Mouse (Mus musculus) CD8-positive naive resting alpha-beta T cell, adult 2 months (primary cell): ENCODE results near the gene Gphb5.

Experiments
- DNase-seq, 2 experiments: peaks; one replicate each; pipeline ENCODE4 v3.0.0; 2022; ENCODE audit warnings: low read depth in 2 of 2, low spot score in 2 of 2

The Gphb5 gene

DNA sequence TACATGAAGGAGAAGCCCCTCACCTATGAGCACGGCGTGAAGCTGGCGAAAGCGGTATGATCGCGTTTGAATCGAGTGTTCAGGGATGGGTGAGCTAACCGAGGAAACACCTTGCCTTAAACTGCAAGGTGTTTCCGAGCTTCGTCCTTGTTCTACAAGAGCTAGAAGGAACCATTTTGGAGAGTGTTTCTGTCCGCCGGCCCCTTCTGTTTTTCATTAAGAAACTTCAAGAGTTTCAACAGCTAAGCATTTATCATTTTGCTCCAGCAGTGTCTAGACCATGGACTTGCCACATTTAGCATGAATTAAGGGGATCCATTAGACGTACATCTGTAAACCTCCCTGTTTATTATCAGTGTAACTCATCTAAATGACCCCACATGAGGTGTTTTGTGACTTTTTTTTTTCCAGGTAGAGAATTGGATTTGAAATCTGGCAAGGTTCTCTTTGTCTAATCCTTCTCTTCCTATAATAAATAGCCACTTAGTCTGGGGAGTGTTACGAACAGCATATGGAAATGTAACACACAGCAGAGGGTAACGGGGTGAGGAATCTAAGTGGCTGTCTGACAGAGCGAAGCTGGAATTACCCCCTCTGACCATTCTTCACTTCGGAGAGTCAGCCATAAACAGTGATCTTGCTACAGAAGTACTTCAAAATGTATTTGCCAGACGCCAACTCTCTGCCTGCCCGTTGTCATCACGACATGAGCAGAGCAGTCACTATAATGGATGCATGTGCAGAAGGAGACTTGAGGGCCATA, 22.4 kb downstream of the Gphb5 start:
- no peak for DNase-seq

DNA sequence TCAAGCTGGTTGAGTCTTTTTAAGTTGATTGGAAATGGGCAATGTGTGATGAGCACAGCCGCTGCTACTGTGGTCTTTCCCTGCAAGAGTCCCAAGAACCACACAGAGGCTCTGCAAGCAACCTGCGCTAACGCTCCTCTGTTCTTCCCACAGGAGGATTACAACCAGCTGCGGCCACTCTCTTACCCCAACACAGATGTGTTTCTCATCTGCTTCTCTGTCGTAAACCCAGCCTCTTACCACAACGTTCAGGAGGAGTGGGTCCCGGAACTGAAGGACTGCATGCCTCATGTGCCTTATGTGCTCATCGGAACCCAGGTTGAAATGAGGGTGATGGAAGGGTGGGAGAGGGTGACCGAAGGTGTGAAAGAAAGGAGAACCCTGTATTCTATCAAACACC, 25.1 kb downstream of the Gphb5 start:
- no peak for DNase-seq

DNA sequence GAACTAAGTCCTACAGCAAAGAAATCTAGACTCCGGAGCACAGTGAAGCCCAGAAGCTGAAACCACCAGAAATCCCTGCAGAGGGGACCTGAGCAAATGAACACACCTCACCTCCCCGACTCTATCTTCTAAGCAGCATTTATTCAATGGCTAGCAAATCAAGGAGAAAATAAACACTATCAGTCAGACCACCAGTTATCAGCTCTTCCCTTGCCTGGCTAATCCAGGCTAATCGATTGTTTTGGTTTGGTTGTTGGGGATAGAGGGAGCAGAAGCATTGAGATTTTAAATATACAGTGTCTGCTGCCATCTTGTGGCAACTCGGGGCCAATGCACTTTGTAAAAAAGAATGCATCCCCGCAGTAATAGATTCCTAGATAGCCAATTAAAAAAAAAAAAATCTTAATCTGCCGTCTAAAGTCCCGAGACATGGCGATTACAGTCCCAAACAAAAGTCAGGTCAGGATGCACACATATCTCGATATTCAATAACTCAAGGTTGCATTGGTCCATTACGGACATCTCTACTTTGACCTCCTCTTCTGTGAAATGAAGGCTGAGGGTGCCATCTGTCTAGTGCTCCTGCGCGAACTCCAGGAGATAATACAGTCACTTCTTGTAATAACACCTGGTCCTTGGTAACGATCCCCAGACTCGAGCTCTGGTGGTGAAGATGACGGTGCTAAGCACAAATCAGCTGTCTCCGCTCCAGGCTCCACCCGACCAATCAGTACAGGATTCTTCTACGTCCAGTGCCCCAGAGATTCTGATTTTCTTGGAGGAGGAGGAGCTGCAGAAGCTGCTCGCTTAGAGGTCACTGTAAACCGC, 27.1 kb downstream of the Gphb5 start:
- DNase-seq: peak in 1 of 2 experiments; percentile 3

DNA sequence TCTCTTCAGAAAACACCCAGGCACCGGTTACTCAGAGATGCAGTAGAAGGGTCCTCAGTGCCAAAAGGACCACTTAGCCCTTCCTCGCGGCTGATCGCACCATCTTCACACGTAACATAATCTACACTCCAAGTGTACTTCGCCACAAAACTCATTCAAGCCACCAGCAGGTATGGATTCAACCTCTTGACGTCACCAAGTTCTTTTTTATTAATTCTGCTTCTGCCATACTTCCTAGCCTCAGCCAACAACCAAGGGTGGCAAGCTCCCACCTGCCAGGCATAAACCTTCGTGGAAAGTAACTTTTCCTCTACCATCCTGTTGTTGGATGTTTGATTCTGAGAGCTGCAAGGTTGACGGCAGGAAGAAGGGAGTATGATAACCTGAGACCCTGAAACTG, 28.1 kb downstream of the Gphb5 start:
- DNase-seq: no peak

DNA sequence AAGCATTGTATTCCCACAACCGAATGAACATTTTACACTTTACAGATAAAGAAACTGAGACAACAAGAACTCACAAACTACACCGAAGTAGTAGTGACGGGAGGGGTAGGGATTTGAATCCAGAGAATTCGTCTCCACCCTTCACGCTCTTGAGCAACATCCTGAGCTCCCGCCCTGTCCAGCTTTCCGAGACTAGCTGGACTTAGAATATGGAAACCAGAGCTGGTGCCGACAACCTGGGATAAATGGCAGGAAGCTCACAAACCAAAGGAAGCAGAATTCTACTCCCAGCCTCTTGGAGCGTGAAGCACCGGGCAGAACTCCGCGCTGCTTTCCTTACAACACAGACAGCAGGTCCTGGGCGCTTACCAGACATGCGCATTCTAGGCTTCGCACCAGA, 28.7 kb downstream of the Gphb5 start:
- DNase-seq: no peak

DNA sequence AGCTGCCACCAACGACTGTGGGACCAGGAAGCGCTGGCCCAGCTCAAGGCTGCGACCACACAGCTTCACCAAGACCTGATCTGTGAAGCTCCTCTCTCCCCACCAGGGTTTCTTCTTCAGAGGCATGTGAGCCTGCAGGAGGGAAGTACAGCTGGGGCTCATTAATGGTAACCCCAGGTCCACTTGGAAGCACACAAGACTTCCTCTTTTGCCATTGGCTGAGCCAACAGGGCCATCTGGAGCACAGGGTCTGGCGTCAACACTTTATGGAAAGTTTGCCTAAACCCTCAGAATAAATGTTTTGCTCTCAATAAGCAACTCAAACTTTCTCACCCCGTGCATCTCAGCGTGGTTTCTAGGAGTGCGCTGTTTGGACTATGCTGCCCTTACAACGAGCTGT, 29.4 kb downstream of the Gphb5 start:
- DNase-seq: no peak

DNA sequence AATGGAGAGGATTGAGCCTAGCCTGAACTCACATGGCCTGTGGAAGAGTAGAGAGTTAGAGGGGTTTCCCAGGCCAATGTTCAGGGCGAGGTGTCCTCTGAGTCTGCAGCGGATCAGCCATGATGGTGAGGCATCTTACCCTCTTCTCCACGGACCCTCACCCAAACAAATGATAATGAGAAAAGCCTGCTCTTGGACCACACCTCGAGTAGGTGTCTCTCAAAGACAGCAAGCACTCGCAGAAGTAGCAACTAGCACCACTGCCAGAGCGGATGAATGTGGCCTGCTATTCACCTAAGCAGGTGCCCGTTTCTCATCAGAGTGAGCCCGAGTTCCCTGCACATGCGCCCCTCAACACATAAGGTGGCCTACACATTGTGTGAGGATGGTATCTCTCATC, 29.9 kb downstream of the Gphb5 start:
- no peak for DNase-seq

DNA sequence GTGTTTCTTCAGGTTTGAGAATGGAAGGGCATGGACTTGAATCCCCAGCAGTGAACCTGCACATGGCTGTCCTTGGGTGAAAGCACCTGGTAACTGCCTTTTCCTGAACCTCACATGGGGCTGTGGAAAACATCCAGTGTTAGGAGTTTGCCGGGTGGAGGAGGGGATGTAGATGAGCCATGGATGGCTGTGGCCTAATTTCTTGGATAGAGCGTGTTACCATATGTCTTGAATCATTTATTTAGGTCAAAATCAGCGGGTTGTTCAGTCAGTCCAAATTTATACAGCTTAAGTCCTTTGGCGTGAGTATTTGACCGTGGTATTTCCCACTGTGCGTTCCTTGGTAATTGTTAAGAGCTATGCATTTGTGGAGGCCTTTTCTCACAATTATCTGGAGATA, 40.5 kb downstream of the Gphb5 start:
- DNase-seq: no peak

DNA sequence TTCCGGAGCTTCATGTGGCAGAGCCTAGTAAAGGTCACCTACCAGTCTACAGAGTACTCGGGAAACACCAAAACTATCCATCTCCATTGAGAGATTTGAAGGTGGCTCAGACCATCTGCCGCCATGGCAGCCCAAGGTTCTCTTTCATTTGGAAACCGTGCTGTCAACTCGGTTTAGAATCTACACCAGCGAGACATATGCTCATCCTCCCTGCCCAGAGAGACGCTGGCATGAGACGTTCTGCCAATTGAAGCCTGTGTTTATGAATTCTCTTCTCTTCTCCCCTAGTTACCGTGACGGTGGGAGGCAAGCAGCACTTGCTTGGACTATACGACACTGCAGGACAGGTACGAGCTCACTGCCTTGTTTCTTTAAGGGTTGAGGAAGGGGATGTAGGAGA, 41.5 kb downstream of the Gphb5 start:
- no peak for DNase-seq

DNA sequence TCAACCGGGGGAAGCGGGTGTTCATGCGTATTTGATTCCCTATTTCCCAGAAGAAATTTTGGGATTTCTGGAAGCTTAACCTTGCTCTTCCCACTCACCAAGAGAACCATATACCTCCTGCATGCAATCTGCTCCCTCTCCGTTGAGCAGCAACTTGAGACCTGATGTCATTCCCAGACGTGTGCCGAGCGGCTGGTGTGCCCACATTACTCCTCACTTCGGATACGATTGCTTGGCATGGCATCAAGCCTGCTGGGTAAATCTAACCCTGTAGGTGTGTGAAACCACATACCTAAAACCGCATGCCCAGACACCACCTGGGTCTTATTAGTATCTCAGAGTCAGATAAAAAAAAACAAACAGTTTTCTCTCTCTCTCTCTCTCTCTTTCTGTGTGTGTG, 42.1 kb downstream of the Gphb5 start:
- no peak for DNase-seq

DNA sequence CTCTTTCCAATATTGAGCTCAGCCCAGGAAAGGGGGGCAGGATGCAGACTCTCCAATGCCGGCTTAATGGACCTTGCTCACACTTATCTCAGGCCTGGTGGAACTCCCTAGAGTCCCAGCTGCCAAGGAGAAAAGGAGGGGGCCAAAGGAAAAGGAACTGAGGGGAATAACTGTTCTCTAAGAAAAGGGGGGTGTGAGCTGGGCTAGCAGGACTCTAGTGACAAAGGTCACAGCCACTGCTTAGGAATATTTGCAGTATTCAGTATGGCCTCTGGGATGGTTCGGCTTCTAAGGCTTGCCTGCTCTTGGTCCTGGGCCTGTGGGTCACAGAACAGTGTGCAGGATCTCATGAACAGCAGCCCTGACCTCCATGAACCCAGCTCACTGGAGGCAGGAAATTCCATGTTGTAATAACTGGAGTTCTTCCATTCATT, 47.1 kb downstream of the Gphb5 start:
- no peak for DNase-seq

DNA sequence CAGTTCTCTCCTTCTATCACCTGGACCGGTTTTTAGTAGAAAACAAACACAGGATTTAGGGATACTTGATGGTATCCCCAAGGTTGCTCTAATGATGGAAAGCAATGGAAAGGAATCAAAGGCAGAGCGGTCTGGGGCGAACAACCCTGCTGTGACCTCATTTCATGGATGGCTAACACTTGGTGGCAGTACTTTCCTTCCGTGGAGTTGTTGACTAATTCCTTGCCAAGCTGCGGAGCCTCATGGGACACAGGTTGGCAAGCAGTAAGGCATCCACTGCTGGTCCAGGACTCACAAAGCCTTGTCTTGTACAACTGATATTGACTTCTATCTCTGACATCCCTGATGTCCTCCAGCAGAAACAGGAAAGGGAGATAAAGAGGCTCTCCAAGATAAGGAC, 48.1 kb downstream of the Gphb5 start:
- DNase-seq: no peak

DNA sequence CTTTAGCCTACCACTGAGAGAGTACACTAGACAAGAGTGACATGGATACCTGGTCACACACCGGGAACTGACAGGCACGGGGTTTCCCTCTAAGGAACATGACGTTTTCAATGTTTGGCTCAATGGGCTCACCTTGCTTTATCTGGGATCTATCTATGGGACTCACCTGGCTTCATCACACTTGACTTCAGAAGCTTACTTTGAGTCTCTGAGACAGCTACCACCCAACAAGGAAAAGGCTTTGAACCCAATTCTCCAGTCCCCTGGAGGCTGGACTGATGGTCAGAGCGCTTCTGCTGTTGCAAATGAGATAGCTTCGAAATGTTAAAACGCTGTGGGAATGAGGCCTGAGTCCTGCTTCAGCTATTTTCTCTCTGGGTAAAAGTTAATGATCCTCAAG, 49.2 kb downstream of the Gphb5 start:
- no peak for DNase-seq

DNA sequence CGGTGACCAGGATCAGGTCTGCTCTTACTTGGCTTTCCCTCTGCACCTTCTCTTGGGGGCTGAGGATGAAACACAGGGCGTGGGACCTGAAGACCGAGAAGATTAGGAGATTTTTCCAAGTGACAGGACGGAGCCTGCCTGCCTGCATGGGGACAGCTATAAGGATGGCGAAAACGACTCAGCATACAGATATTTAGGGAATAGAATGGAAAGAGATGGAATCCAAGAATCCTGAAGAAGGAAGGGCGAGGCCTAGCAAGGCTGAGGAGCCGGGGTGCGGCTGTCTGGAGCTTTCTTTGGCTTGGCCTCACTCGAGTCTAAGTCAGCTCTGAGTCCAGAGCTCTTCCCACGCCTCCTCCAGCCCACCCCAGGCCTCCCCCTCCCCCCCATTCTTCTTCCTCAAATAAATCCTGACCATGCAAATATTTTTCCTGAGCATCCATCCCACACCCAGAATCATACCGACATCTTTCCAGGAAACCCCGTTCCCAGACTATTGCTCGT, 50.9 kb downstream of the Gphb5 start:
- DNase-seq: no peak

DNA sequence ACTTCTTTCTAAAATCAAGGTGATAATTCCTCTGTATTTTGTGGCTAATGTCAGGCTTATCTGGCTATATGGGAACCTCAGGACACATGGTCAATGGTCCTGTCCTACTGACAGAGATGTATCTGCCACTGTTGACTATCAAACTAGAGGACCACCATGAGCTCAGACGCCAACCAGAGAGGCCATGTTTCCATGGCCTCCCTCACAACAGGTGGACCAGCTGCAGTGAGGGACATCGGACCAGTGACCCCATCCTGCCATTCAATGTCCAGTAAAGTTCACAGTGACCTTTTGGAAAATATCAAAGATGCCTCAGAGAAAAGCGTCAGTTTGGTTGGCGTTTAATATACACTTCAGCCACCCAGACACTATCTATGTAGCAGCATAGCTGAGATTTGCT, 52.2 kb downstream of the Gphb5 start:
- DNase-seq: no peak

DNA sequence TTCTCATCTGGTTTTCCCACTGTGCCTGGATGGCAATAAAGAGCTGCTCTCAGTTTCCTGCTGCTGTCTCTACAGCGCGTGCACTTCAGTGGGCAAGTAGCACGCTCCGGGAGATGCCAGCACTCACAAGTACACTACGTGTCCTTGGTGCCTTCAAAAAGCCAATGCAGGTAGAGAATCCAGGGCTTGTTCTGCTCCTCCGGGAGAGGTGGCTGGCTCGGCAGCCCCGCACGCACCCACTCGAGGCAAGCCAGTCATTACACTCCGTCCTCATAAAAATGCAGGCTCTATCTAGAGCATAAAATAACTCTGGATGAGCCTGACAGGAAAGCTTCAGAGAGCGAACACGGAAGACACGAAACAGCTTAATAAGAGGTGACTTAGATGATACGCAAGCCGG, 54.1 kb downstream of the Gphb5 start:
- no peak for DNase-seq
